Mouse (Mus musculus) gastrocnemius, adult 2 months (tissue): ENCODE data around the gene Slc4a1. TPM values are rescaled to one million over a fixed set of nuclear protein-coding genes. Genes with fewer than 3 reads are reported as not detected.
A peak's percentile ranks its signal among the peaks of the same experiment; 100 is the strongest.

Source experiments
- DNase-seq: peaks from one replicate; pipeline ENCODE4 v3.0.0; 2022
- H3K27ac ChIP-seq: fragments of 200-600 bp; 2 replicates; pipeline ENCODE4 v1.8.1; 2022; ENCODE audit warnings: mild to moderate bottlenecking
- H3K4me3 ChIP-seq: fragments of 200-600 bp; 2 replicates; pipeline ENCODE4 v1.8.1; 2022; ENCODE audit warnings: mild to moderate bottlenecking, moderate library complexity
- CTCF ChIP-seq: fragments of 200-600 bp; IDR thresholded peaks from 2 replicates; pipeline ENCODE4 v1.8.1; 2022; ENCODE audit warnings: antibody characterized with exemption, mild to moderate bottlenecking, moderate library complexity
- intact Hi-C: fragments of 180-260 bp; cut with DNase I; formaldehyde crosslinking; loops from one replicate; pipeline ENCODE4 v1.15.1; 2025
- total RNA-seq, 2 experiments: library from RNA; stranded (reverse); gene quantifications; 2 replicates each; pipeline ENCODE4 v1.2.3; 2021

Slc4a1 gene
- total RNA-seq, 2 experiments from 2014 or later: 0.06 TPM; not detected in 1

- TF ChIP-seq CTCF: no peak
Observed at GRCm38 (mm10) chr11:102380091-102380490, 14.1 kb upstream of the Slc4a1 start.

GRCm38 (mm10) chr11:102377186-102377585 lies 11.2 kb upstream of the Slc4a1 start:
- intact Hi-C loops: no loop called here
- TF ChIP-seq CTCF: peak; percentile 24; the same call in 1 of the 2 replicates
- no peak overlapping the region for H3K27ac ChIP-seq
- no peak for DNase-seq
- H3K4me3 ChIP-seq: no peak overlapping the region

More at GRCm38 (mm10) chr11:102380091-102380490, 14.1 kb upstream of the Slc4a1 start:
- intact Hi-C loops: no loop called here
- no peak overlapping the region for H3K4me3 ChIP-seq
- peak; percentile 6 for DNase-seq
- H3K27ac ChIP-seq: no peak overlapping the region

- no peak for TF ChIP-seq CTCF
- DNase-seq: no peak
- Histone ChIP-seq H3K27ac (peak overlapping the region; percentile 67), H3K4me3 (peak overlapping the region; percentile 68)
- intact Hi-C loops: no loop called here
Observed at GRCm38 (mm10) chr11:102376196-102376835, 10.3 kb upstream of the Slc4a1 start.

- TF ChIP-seq CTCF: no peak
- H3K27ac ChIP-seq: peak overlapping the region; percentile 67
- peak; percentile 63 for DNase-seq
- intact Hi-C loops: no loop called here
- H3K4me3 ChIP-seq: peak overlapping the region; percentile 68
Observed at GRCm38 (mm10) chr11:102375196-102376173, 9.5 kb upstream of the Slc4a1 start.

GRCm38 (mm10) chr11:102374108-102374725 lies 8.2 kb upstream of the Slc4a1 start:
- no peak overlapping the region for H3K27ac ChIP-seq
- TF ChIP-seq CTCF: no peak
- no peak for DNase-seq
- no peak overlapping the region for H3K4me3 ChIP-seq
- intact Hi-C loops: no loop called here

- Histone ChIP-seq H3K27ac (no peak overlapping the region), H3K4me3 (no peak overlapping the region)
- TF ChIP-seq CTCF: no peak
- DNase-seq: no peak
- intact Hi-C loops: no loop called here
Observed at GRCm38 (mm10) chr11:102373646-102374045, 7.6 kb upstream of the Slc4a1 start.

GRCm38 (mm10) chr11:102372936-102373335 lies 6.9 kb upstream of the Slc4a1 start:
- no peak for DNase-seq
- H3K27ac ChIP-seq: no peak overlapping the region
- no peak overlapping the region for H3K4me3 ChIP-seq
- TF ChIP-seq CTCF: no peak
- intact Hi-C loops: no loop called here

GRCm38 (mm10) chr11:102371926-102372685 lies 6.1 kb upstream of the Slc4a1 start:
- H3K27ac ChIP-seq: no peak overlapping the region
- TF ChIP-seq CTCF: no peak
- H3K4me3 ChIP-seq: no peak overlapping the region
- no peak for DNase-seq
- intact Hi-C loops: no loop called here

GRCm38 (mm10) chr11:102370285-102370684 lies 4.3 kb upstream of the Slc4a1 start:
- no peak for TF ChIP-seq CTCF
- no peak overlapping the region for H3K27ac ChIP-seq
- no peak for DNase-seq
- intact Hi-C loops: no loop called here
- no peak overlapping the region for H3K4me3 ChIP-seq

- H3K4me3 ChIP-seq: no peak overlapping the region
- TF ChIP-seq CTCF: no peak
- intact Hi-C loops: no loop called here
- no peak overlapping the region for H3K27ac ChIP-seq
- no peak for DNase-seq
Observed at GRCm38 (mm10) chr11:102369263-102369662, 3.3 kb upstream of the Slc4a1 start.

GRCm38 (mm10) chr11:102368347-102368746 lies 2.3 kb upstream of the Slc4a1 start:
- no peak for DNase-seq
- intact Hi-C loops: no loop called here
- Histone ChIP-seq H3K4me3 (no peak overlapping the region), H3K27ac (no peak overlapping the region)
- TF ChIP-seq CTCF: no peak

- Histone ChIP-seq H3K27ac (no peak overlapping the region), H3K4me3 (no peak overlapping the region)
- intact Hi-C loops: no loop called here
- no peak for TF ChIP-seq CTCF
- DNase-seq: no peak
Observed at GRCm38 (mm10) chr11:102367504-102368280, 1.7 kb upstream of the Slc4a1 start.
